Mouse (Mus musculus) thymus, adult 2 months (tissue): ENCODE measurements around the gene Nat9.

Source experiments
- CTCF ChIP-seq: fragments of 200-500 bp; IDR thresholded peaks from 2 replicates; pipeline ENCODE4 v1.5.1; 2012; ENCODE audit warnings: mild to moderate bottlenecking, control low read depth, low read length, moderate library complexity, borderline replicate concordance; ENCODE audit not compliant: control insufficient read depth, poor library complexity, insufficient read depth; ENCODE audit errors: extremely low read depth
- POLR2A ChIP-seq: fragments of 200-500 bp; IDR thresholded peaks from 2 replicates; pipeline ENCODE4 v1.6.1; 2012; ENCODE audit warnings: mild to moderate bottlenecking, low read length, control low read depth, moderate library complexity; ENCODE audit not compliant: control insufficient read depth, poor library complexity, insufficient read depth; ENCODE audit errors: extremely low read depth

- TF ChIP-seq POLR2A (no peak), CTCF (no peak)
Measured at GRCm38 (mm10) chr11:115166776-115167175, 20.9 kb downstream of the Nat9 start.
